Mouse (Mus musculus): ENCODE results near the gene C2cd3. TPM values are rescaled to one million over a fixed set of nuclear protein-coding genes. Genes with fewer than 3 reads are reported as not detected.

C2cd3 gene
- polyA plus RNA-seq, 1 experiment from 2014 or later = 7.5 TPM

DNA sequence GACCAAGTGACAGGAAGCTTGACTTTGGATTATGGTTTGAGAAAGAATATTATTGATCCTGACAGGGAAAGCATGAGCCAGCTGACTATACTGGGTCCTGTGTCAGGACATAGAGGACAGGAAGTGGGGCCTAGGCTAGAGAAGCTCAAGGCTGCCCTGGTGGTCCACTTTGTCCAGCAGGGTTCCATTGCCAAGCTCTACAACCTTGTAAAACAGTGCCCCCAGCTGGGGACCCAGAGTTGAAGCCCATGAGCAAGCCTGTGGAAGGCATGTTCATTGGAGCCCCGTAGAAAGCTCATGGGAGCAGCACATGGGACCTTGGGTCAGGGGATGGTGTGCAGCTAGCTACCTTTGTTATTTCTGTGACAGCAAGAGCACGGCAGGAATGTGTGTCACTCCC, 20.2 kb downstream of the C2cd3 start:
- H3K9me3 ChIP-seq (ENCODE audit: low read length) = no peaks in the 10 kb centered on the region
- WGBS = 86% methylated on average over 2 of the region's 2 CpGs
- no peak overlapping the region for H3K4me3 ChIP-seq (ENCODE audit: low read depth, low read length)
- H3K4me2 ChIP-seq (replicated peaks; ENCODE audit: low read depth, low read length) = no peak overlapping the region
- ATAC-seq (no peak), DNase-seq (ENCODE audit: low spot score) (peak; percentile 14)
- H3K9ac ChIP-seq (replicated peaks; ENCODE audit: low read depth) = no peak overlapping the region
- no peaks in the 10 kb centered on the region for H3K4me1 ChIP-seq (ENCODE audit: insufficient read depth, low read depth, low read length)
- TF ChIP-seq EP300 (IDR thresholded peaks at IDR 0.05) = no peak
- TF ChIP-seq CTCF (IDR thresholded peaks at IDR 0.05) = peak; percentile 51
- no peak overlapping the region for H3K27ac ChIP-seq (ENCODE audit: low read length)
- no peaks in the 10 kb centered on the region for H3K27me3 ChIP-seq (replicated peaks; ENCODE audit: insufficient read depth, low read length)
- peaks cover 22% of the 10 kb centered on the region; the same call in 1 of the 2 replicates for H3K36me3 ChIP-seq (ENCODE audit: insufficient read depth, low read length)

DNA sequence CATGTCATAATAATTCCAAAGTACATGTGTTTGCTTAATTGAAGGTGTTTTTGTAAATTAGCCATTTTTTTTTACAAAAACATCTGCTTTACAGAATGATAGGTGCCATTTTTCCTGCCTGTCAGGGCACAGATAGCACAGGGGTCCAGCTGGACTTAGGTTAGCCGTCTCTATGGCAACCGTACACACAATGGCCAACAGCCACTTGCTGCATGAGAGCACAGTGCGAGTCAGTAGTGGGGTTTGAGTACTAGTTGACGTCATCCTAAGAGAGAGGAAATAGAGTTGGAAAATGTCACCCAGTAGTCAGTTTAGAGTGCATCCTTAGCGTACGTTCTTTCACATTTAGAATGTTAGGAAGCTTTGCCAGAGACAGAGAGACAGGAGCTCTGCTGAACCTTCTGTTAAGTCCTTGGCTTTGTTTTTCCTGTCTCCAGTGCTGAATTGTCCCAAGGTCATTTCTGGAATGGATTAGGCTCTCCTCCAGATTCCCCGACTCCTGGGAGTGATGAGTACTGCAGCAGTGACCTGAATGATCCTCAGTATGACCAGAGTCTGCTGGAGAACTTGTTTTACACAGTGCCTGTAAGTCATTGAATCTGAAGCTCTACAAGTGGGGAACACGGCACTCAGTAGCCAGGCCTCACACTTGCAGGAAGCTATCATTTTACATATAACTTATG, 27.3 kb downstream of the C2cd3 start:
- WGBS = 60% methylated on average over 8 of the region's 8 CpGs
- no peaks in the 10 kb centered on the region for H3K27me3 ChIP-seq (replicated peaks; ENCODE audit: insufficient read depth, low read length)
- H3K9me3 ChIP-seq (ENCODE audit: low read length) = no peaks in the 10 kb centered on the region
- H3K4me2 ChIP-seq (replicated peaks; ENCODE audit: low read depth, low read length) = no peak overlapping the region
- DNase-seq (ENCODE audit: low spot score) (peak; percentile 55), ATAC-seq (peak; percentile 62)
- 0 out of 2 replicates have a peak, but pooled peaks cover 10% of the 10 kb centered on the region for H3K36me3 ChIP-seq (ENCODE audit: insufficient read depth, low read length)
- TF ChIP-seq EP300 (IDR thresholded peaks at IDR 0.05) (no peak), CTCF (IDR thresholded peaks at IDR 0.05) (no peak)
- no peak overlapping the region for H3K27ac ChIP-seq (ENCODE audit: low read length)
- H3K4me1 ChIP-seq (ENCODE audit: insufficient read depth, low read depth, low read length) = no peaks in the 10 kb centered on the region
- no peak overlapping the region for H3K9ac ChIP-seq (replicated peaks; ENCODE audit: low read depth)
- no peak overlapping the region for H3K4me3 ChIP-seq (ENCODE audit: low read depth, low read length)

DNA sequence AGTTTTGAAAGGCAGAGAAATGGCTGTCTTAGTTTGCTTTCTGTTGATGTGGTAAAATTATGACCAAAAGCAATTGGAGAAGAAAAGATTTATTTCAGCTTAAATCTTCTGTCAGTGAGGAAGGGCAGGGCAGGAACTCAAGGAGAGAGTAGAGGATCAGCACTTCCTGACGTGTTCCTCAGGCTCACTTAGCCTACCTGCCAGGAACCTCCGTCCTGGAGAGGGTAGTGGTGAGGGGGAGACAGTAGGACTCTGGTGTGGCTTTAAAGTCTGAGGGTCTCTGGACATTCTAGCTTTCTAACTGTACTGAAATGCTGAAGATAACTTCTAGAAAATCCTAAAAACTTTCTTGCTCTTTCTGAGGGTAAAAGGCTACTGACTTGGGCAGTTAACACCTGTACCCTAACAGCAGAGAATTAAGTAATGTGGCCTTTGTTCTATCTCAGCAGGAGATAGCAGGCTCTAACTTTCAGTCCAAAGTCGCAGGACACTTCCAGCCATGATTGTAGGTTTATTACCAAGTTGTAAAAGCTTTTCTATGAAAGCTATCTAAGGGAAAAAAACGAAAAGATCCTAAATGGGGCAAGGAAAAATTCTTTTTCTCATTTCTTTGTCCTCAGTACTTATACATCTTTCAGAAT, 29.0 kb downstream of the C2cd3 start:
- no peak for ATAC-seq
- H3K4me1 ChIP-seq (ENCODE audit: insufficient read depth, low read depth, low read length) = no peaks in the 10 kb centered on the region
- H3K4me3 ChIP-seq (ENCODE audit: low read depth, low read length) = no peak overlapping the region
- WGBS = 66% methylated on average over 4 of the region's 4 CpGs
- no peak overlapping the region for H3K4me2 ChIP-seq (replicated peaks; ENCODE audit: low read depth, low read length)
- H3K9ac ChIP-seq (replicated peaks; ENCODE audit: low read depth) = no peak overlapping the region
- no peaks in the 10 kb centered on the region for H3K27me3 ChIP-seq (replicated peaks; ENCODE audit: insufficient read depth, low read length)
- TF ChIP-seq CTCF (IDR thresholded peaks at IDR 0.05) (no peak), EP300 (IDR thresholded peaks at IDR 0.05) (no peak)
- no peaks in the 10 kb centered on the region for H3K9me3 ChIP-seq (ENCODE audit: low read length)
- H3K36me3 ChIP-seq (ENCODE audit: insufficient read depth, low read length) = peaks cover 18% of the 10 kb centered on the region
- DNase-seq (ENCODE audit: low spot score) = no peak
- H3K27ac ChIP-seq (ENCODE audit: low read length) = no peak overlapping the region

DNA sequence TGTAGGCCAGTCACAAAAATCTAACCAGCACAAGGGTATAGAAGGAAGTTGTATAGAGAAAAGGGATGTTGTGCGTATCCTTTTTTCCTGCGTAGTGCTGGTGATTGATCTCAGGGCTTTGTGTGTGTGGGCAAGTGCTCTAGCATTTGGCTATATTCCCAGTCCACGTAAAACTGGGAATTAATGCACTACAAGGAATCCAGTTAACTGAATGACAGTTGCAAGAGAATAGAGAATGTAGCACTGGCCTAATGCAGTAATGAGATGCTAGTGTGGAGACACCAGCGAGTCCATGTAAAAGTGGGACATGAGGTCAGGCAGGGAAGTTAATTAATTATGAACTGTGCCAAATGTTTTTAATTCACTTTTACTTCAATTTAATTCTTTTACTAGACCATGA, 30.7 kb downstream of the C2cd3 start:
- 78% methylated on average over 4 of the region's 4 CpGs for WGBS
- Histone ChIP-seq H3K4me2 (replicated peaks; ENCODE audit: low read depth, low read length) (no peak overlapping the region), H3K4me3 (ENCODE audit: low read depth, low read length) (no peak overlapping the region), H3K36me3 (ENCODE audit: insufficient read depth, low read length) (peaks cover 20% of the 10 kb centered on the region), H3K27ac (ENCODE audit: low read length) (no peak overlapping the region), H3K4me1 (ENCODE audit: insufficient read depth, low read depth, low read length) (no peaks in the 10 kb centered on the region), H3K27me3 (replicated peaks; ENCODE audit: insufficient read depth, low read length) (no peaks in the 10 kb centered on the region), H3K9me3 (ENCODE audit: low read length) (no peaks in the 10 kb centered on the region), H3K9ac (replicated peaks; ENCODE audit: low read depth) (no peak overlapping the region)
- DNase-seq (ENCODE audit: low spot score) (no peak), ATAC-seq (no peak)
- TF ChIP-seq EP300 (IDR thresholded peaks at IDR 0.05) = no peak
- TF ChIP-seq CTCF (IDR thresholded peaks at IDR 0.05) = no peak

DNA sequence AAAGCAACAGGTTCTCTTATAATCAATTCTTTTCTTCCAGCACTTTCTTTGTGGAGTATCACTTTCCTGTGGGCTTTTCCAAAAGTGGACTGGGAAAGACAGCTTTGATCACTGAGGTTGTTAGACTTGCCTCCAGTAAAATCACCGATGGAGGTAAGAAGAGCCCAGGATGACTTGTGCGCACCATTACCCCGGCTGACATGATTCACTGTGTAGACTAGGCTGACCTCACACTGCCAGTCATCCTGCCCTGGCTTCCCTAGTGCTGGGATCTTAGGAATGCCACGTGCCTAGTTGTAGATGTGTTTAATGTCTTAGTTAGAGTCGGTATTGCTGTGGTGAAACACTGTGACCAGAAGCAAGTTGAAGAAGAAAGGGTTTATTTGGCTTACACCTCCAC, 35.6 kb downstream of the C2cd3 start:
- Histone ChIP-seq H3K36me3 (ENCODE audit: insufficient read depth, low read length) (peaks cover 26% of the 10 kb centered on the region), H3K9ac (replicated peaks; ENCODE audit: low read depth) (no peak overlapping the region), H3K9me3 (ENCODE audit: low read length) (no peaks in the 10 kb centered on the region), H3K4me1 (ENCODE audit: insufficient read depth, low read depth, low read length) (no peaks in the 10 kb centered on the region), H3K4me3 (ENCODE audit: low read depth, low read length) (no peak overlapping the region), H3K27ac (ENCODE audit: low read length) (no peak overlapping the region), H3K4me2 (replicated peaks; ENCODE audit: low read depth, low read length) (no peak overlapping the region), H3K27me3 (replicated peaks; ENCODE audit: insufficient read depth, low read length) (no peaks in the 10 kb centered on the region)
- 95% methylated on average over 5 of the region's 5 CpGs for WGBS
- TF ChIP-seq CTCF (IDR thresholded peaks at IDR 0.05) (no peak), EP300 (IDR thresholded peaks at IDR 0.05) (no peak)
- no peak for ATAC-seq
- no peak for DNase-seq (ENCODE audit: low spot score)

- Histone ChIP-seq H3K4me1 (ENCODE audit: insufficient read depth, low read depth, low read length) (no peaks in the 10 kb centered on the region), H3K9ac (replicated peaks; ENCODE audit: low read depth) (no peak overlapping the region), H3K4me3 (ENCODE audit: low read depth, low read length) (no peak overlapping the region), H3K9me3 (ENCODE audit: low read length) (no peaks in the 10 kb centered on the region), H3K27ac (ENCODE audit: low read length) (no peak overlapping the region), H3K4me2 (replicated peaks; ENCODE audit: low read depth, low read length) (no peak overlapping the region), H3K27me3 (replicated peaks; ENCODE audit: insufficient read depth, low read length) (no peaks in the 10 kb centered on the region), H3K36me3 (ENCODE audit: insufficient read depth, low read length) (peaks cover 26% of the 10 kb centered on the region)
- no peak for TF ChIP-seq CTCF (IDR thresholded peaks at IDR 0.05)
- TF ChIP-seq EP300 (IDR thresholded peaks at IDR 0.05) = no peak
- ATAC-seq (no peak), DNase-seq (ENCODE audit: low spot score) (no peak)
- 90% methylated on average over 4 of the region's 4 CpGs for WGBS
Observed at GRCm38 (mm10) chr7:100408684-100409083, 36.7 kb downstream of the C2cd3 start.

Data from lung, postnatal 0 days (tissue).